Mouse (Mus musculus) cerebellum, adult 2 months (tissue): ENCODE measurements around the gene Mcm2.

ENCODE experiments used
- CTCF ChIP-seq: fragments of 200-500 bp; IDR thresholded peaks from 2 replicates; pipeline ENCODE4 v1.5.1; 2011; ENCODE audit warnings: low read depth, mild to moderate bottlenecking, control low read depth, low read length, moderate library complexity, borderline replicate concordance; ENCODE audit not compliant: insufficient read depth
- POLR2A ChIP-seq: fragments of 200-500 bp; IDR thresholded peaks from 2 replicates; pipeline ENCODE4 v1.6.1; 2011; ENCODE audit warnings: low read length, control low read depth, borderline replicate concordance; ENCODE audit not compliant: insufficient read depth

DNA sequence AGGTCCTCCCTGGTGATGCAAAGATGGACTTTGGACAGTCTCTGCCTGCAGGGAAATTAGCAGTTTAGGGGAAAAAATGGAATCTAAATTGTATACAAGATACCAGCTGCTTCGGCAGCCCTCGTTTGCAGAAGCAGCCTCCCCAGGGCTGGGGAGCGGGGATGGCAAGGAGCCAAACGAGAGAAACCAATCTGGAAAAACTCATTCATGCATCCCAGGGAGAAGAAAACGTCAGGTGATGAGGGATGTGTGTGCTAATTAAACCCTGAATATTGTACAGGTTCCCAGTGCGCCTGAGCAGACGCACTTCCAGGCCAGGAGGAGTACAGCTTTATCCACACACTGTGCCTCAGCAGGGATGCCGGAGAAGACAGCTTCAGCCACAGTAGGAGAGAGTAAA is 27.0 kb downstream of the Mcm2 start:
- TF ChIP-seq CTCF (no peak), POLR2A (no peak)
